30 mouse cellular contexts compared by ENCODE assay signal in genomic region chr6:97242522-97242921, GRCm38 (mm10). TPM values are rescaled to one million over a fixed set of nuclear protein-coding genes. Genes with fewer than 3 reads are reported as not detected.
"Had no signal": no experiment of that assay in that cellular context is flagged by ENCODE, and none has a peak within 500 bp of the region (broad histone marks: within the 10 kb centered on the region; RNA-seq: fewer than 3 reads in every experiment).

No protein-coding gene starts in this region.

- H3K9me3 ChIP-seq: embryonic facial prominence, embryonic 12.5 days; embryonic facial prominence, embryonic 15.5 days; forebrain, embryonic 13.5 days; forebrain, embryonic 15.5 days had no signal

- H3K9ac ChIP-seq: embryonic facial prominence, embryonic 12.5 days; embryonic facial prominence, embryonic 13.5 days; embryonic facial prominence, embryonic 15.5 days; forebrain, embryonic 12.5 days; forebrain, embryonic 13.5 days; forebrain, embryonic 15.5 days; forebrain, postnatal 0 days had no signal

- DNase-seq: cerebellum, adult 18-20 months; cerebellum, adult 2 months; cerebellum, adult 8-10 months; cerebellum, adult 9-10 months; cerebellum, adult 9-11 months; cerebellum, postnatal 10 days; cerebellum, postnatal 14 days; cerebellum, postnatal 25 days; cerebellum, postnatal 36 days; embryo, embryonic 11 days; forebrain, postnatal 0 days; gastrocnemius, adult 2 months; gastrocnemius, postnatal 10 days; gastrocnemius, postnatal 14 days; gastrocnemius, postnatal 25 days; gastrocnemius, postnatal 36 days; heart, adult 18-20 months had no signal

- H3K4me2 ChIP-seq: embryonic facial prominence, embryonic 12.5 days; embryonic facial prominence, embryonic 13.5 days; embryonic facial prominence, embryonic 15.5 days; forebrain, embryonic 12.5 days; forebrain, embryonic 13.5 days; forebrain, embryonic 15.5 days had no signal

- ATAC-seq: forebrain, embryonic 13.5 days; forebrain, embryonic 14.5 days; forebrain, embryonic 15.5 days; forebrain, embryonic 16.5 days; forebrain, postnatal 0 days had no signal

- H3K27ac ChIP-seq: embryonic facial prominence, embryonic 10.5 days; embryonic facial prominence, embryonic 12.5 days; embryonic facial prominence, embryonic 13.5 days; embryonic facial prominence, embryonic 15.5 days; forebrain, embryonic 10.5 days; forebrain, embryonic 12.5 days; forebrain, embryonic 13.5 days; forebrain, embryonic 15.5 days; gastrocnemius, adult 2 months had no signal

- H3K27me3 ChIP-seq: embryonic facial prominence, embryonic 12.5 days; embryonic facial prominence, embryonic 13.5 days; embryonic facial prominence, embryonic 15.5 days; forebrain, embryonic 12.5 days; forebrain, embryonic 13.5 days; forebrain, embryonic 15.5 days had no signal

- H3K36me3 ChIP-seq: embryonic facial prominence, embryonic 10.5 days; embryonic facial prominence, embryonic 12.5 days; embryonic facial prominence, embryonic 13.5 days; embryonic facial prominence, embryonic 15.5 days; forebrain, embryonic 10.5 days; forebrain, embryonic 12.5 days; forebrain, embryonic 15.5 days had no signal

- H3K4me3 ChIP-seq: embryonic facial prominence, embryonic 10.5 days; embryonic facial prominence, embryonic 12.5 days; embryonic facial prominence, embryonic 13.5 days; embryonic facial prominence, embryonic 15.5 days; erythroblast, embryonic 14.5 days; forebrain, embryonic 10.5 days; forebrain, embryonic 12.5 days; forebrain, embryonic 13.5 days; forebrain, embryonic 15.5 days; gastrocnemius, adult 2 months had no signal

- H3K4me1 ChIP-seq: embryonic facial prominence, embryonic 10.5 days; embryonic facial prominence, embryonic 12.5 days; embryonic facial prominence, embryonic 13.5 days; embryonic facial prominence, embryonic 15.5 days; forebrain, embryonic 10.5 days; forebrain, embryonic 12.5 days; forebrain, embryonic 13.5 days; forebrain, embryonic 15.5 days had no signal

RNA-seq across cellular contexts. Expression of gene Lmod3, which starts 10.0 kb away (rescaled TPM):
- polyA plus RNA-seq: embryonic facial prominence, embryonic 10.5 days; erythroblast, embryonic 14.5 days; forebrain, embryonic 10.5 days; forebrain, embryonic 11.5 days; forebrain, embryonic 13.5 days; forebrain, embryonic 14.5 days; forebrain, embryonic 16.5 days; frontal cortex, adult 2 months had no signal
